Mouse (Mus musculus) ES-Bruce4 (cell line): ENCODE data around the gene Schip1.

Source experiments
- CTCF ChIP-seq: IDR thresholded peaks from one replicate; pipeline ENCODE4 v1.8.1; 2011; ENCODE audit warnings: low read depth, low read length
- EP300 ChIP-seq: IDR thresholded peaks from 2 replicates; pipeline ENCODE4 v1.6.1; 2011; ENCODE audit warnings: low read depth, low read length; ENCODE audit not compliant: insufficient read depth
- POLR2A ChIP-seq: IDR thresholded peaks from one replicate; pipeline ENCODE4 v1.8.1; 2011; ENCODE audit warnings: low read length; ENCODE audit not compliant: insufficient read depth

DNA sequence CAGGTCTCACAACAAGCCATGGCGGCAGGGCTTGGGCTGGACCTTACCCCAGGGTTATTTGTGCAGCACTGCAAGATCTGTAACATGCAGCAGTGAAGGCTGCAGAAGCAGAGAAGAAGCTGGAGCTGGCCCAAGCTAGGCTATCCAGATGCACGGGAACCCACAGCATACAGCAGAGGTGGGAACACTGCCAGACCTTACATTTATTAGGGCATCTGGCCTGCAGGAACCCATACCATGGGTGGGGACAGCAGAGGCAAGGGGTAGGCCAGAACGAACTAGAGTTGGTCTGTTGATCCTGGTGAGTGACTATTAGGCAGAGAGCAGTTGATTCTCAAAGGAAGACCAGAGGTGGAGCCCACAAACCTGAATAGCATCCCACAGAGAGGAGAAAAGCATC, 178.6 kb downstream of the Schip1 start:
- no peak for TF ChIP-seq POLR2A
- no peak for TF ChIP-seq CTCF
- TF ChIP-seq EP300 = no peak
